Mouse (Mus musculus) CH12.LX (cell line): ENCODE measurements at regions not wholly inside any gene's neighbourhood (a gene's known extent, or its start where the extent isn't known, plus 50 kb on each side); places are given as distances from the start of the nearest gene placed in this dataset.

ENCODE experiments used
- DNase-seq: peaks from one replicate; pipeline ENCODE4 v3.0.0-alpha.2; 2013; ENCODE audit errors: extremely low read depth
- H3K27ac ChIP-seq: 2 replicates; pipeline ENCODE4 v1.5.1; 2012; ENCODE audit warnings: low read depth, mild to moderate bottlenecking, control low read depth, moderate library complexity; ENCODE audit not compliant: insufficient read depth
- H3K27me3 ChIP-seq: replicated peaks from 2 replicates; pipeline ENCODE3; 2012; ENCODE audit warnings: inconsistent platforms
- H3K36me3 ChIP-seq, 2 experiments: replicated peaks in 1 of 2; 2 replicates each; pipeline versions ENCODE3 to v1.6.1; 2012; ENCODE audit warnings: inconsistent platforms in 1 of 2, low read length in 1 of 2, mild to moderate bottlenecking in 1 of 2, mixed read lengths in 1 of 2, moderate library complexity in 1 of 2; ENCODE audit not compliant: control insufficient read depth in 1 of 2, insufficient read depth in 1 of 2
- H3K4me1 ChIP-seq, 2 experiments: 2 replicates each; pipeline ENCODE4 v1.6.1; 2012; ENCODE audit warnings: inconsistent platforms in 1 of 2, moderate library complexity in 1 of 2; ENCODE audit not compliant: insufficient read depth in 2 of 2, control insufficient read depth in 1 of 2
- H3K4me2 ChIP-seq: 2 replicates; pipeline ENCODE4 v1.6.1; 2012; ENCODE audit warnings: low read depth, mild to moderate bottlenecking, control low read depth; ENCODE audit not compliant: poor library complexity, insufficient read depth, severe bottlenecking
- H3K4me3 ChIP-seq, 3 experiments: fragments of 150-350 bp in 1 of 3; sonication (generic) in 1 of 3; replicated peaks in 1 of 3; 2 replicates each; pipeline versions ENCODE3 to v1.5.1; 2011 to 2012; ENCODE audit warnings: low read depth in 2 of 3, low read length in 2 of 3, mild to moderate bottlenecking in 2 of 3, moderate library complexity in 2 of 3, control low read depth in 1 of 3, improper control_type of control experiment in 1 of 3, inconsistent platforms in 1 of 3, mixed read lengths in 1 of 3; ENCODE audit not compliant: poor library complexity in 1 of 3
- H3K79me2 ChIP-seq: replicated peaks from 2 replicates; pipeline ENCODE4 v1.6.1; 2012; ENCODE audit warnings: mild to moderate bottlenecking, moderate library complexity; ENCODE audit not compliant: control insufficient read depth, poor library complexity, insufficient read depth, severe bottlenecking; ENCODE audit errors: extremely low read depth
- H3K9ac ChIP-seq: 2 replicates; pipeline ENCODE4 v1.6.1; 2012; ENCODE audit warnings: low read depth, mild to moderate bottlenecking, control low read depth, moderate library complexity; ENCODE audit not compliant: insufficient read depth
- H3K9me3 ChIP-seq: replicated peaks from 2 replicates; pipeline ENCODE3; 2012; ENCODE audit warnings: low read length, inconsistent platforms, mixed read lengths
- BHLHE40 ChIP-seq: IDR thresholded peaks from 2 replicates; pipeline ENCODE4 v1.6.1; 2011; ENCODE audit warnings: mild to moderate bottlenecking, low read depth, low read length, improper control_type of control experiment
- E2F4 ChIP-seq: IDR thresholded peaks from 2 replicates; pipeline ENCODE4 v1.6.1; 2011; ENCODE audit warnings: low read depth, low read length, improper control_type of control experiment; ENCODE audit not compliant: insufficient replicate concordance
- ETS1 ChIP-seq: conservative IDR thresholded peaks from 2 replicates; pipeline ENCODE4 v1.6.1; 2012; ENCODE audit warnings: low read depth, mild to moderate bottlenecking, inconsistent platforms, low read length, improper control_type of control experiment, moderate library complexity
- IRF4 ChIP-seq: IDR thresholded peaks from 2 replicates; pipeline ENCODE4 v1.6.1; 2014; ENCODE audit warnings: low read depth, mild to moderate bottlenecking, inconsistent platforms, low read length, improper control_type of control experiment
- MAFK ChIP-seq: IDR thresholded peaks from 2 replicates; pipeline ENCODE4 v1.6.1; 2011; ENCODE audit warnings: low read length, improper control_type of control experiment; ENCODE audit not compliant: insufficient replicate concordance
- MAZ ChIP-seq: IDR thresholded peaks from 2 replicates; pipeline ENCODE4 v1.6.1; 2012; ENCODE audit warnings: low read depth, mild to moderate bottlenecking, inconsistent platforms, low read length, improper control_type of control experiment, moderate library complexity
- MYC ChIP-seq: IDR thresholded peaks from 2 replicates; pipeline ENCODE4 v1.6.1; 2011; ENCODE audit warnings: low read depth, mild to moderate bottlenecking, improper control_type of control experiment, low read length
- SIN3A ChIP-seq: IDR thresholded peaks from 2 replicates; pipeline ENCODE4 v1.6.1; 2012; ENCODE audit warnings: low read length, improper control_type of control experiment, inconsistent platforms
- SMC3 ChIP-seq: IDR thresholded peaks from 2 replicates; pipeline ENCODE4 v1.6.1; 2011; ENCODE audit warnings: low read depth, low read length, improper control_type of control experiment
- USF2 ChIP-seq: conservative IDR thresholded peaks from 2 replicates; pipeline ENCODE4 v1.6.1; 2011; ENCODE audit warnings: low read depth, low read length, improper control_type of control experiment
- ZKSCAN1 ChIP-seq: IDR thresholded peaks from 2 replicates; pipeline ENCODE4 v1.6.1; 2012; ENCODE audit warnings: low read depth, inconsistent platforms, low read length, improper control_type of control experiment, borderline replicate concordance
- dilution Hi-C: fragments of 300-500 bp; cut with MboI; formaldehyde crosslinking; loops from 2 replicates; pipeline ENCODE4 v1.14.3; 2020; ENCODE audit warnings: low sequenced_read_pairs; ENCODE audit not compliant: extremely low pct_unique_long_range_greater_than_20kb, extremely low pct_ligation_motif_present
- in situ Hi-C: fragments of 300-500 bp; cut with MboI; formaldehyde crosslinking; loops from 3 replicates; pipeline ENCODE4 v1.14.3; 2019; ENCODE audit warnings: low sequenced_read_pairs, low pct_ligation_motif_present, low pct_unique_long_range_greater_than_20kb, mixed read lengths

DNA sequence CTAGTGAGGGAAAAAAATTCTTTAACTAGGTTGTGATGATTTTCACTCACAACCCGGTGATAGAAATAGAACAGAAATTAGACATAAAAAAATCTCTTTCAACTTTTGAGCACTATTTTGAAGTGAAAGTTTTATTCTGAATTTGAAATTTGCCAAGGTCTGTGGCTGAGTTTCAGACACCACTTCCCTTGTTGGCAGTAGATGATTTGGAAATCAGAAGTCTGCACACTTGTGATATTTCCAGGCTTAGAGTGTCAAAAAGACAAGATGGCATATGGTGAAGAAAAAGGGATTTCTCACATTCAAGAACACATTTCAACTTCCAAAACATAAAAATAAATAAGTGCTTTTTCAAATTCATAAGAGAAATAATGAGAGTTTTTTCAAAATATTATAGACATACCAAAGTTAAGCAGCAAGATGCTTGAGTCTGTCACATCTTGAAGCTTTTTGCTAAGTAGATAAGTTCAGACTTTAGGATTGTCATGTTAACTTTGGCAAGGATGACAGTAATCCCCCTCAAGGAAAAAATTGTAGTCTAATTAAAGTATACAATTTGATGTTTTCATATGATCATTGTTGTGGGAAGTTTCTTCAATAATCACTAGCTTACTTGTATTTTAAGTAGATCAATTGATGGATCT lies 446.6 kb upstream of the Manea start:
- DNase-seq: no peak
- in situ Hi-C loops: no loop called here

DNA sequence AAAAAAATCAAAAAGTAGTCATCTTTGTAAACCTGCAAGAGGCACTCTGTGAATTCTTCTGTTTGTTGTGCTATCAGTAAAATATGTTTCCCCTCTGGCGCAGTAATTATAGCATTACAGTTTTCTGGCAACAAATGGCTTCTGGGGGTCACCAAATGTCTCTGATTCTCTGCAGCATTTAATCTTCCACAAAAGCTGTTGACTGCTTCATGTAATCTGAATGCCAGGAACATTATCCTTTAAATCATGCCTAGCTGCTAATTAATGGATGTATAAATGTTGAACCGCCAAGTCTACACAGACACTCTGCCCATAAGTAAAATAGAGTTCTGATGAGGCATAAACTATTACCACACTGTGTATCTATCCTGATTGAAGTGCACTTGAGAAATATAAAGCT lies 421.2 kb upstream of the Manea start:
- Histone ChIP-seq H3K9me3 (no peaks in the 10 kb centered on the region), H3K4me3 (no peak overlapping the region), H3K79me2 (no peaks in the 10 kb centered on the region), H3K9ac (no peak overlapping the region), H3K4me2 (no peak overlapping the region), H3K27me3 (no peaks in the 10 kb centered on the region), H3K36me3 (no peaks in the 10 kb centered on the region), H3K4me1 (no peaks in the 10 kb centered on the region), H3K27ac (no peak overlapping the region)
- DNase-seq: no peak
- dilution Hi-C loops (no loop called here), in situ Hi-C loops (no loop called here)
- no peak for TF ChIP-seq SMC3

More for the DNA sequence above, 446.6 kb upstream of the Manea start:
- Histone ChIP-seq H3K79me2 (no peaks in the 10 kb centered on the region), H3K4me2 (no peak overlapping the region), H3K4me1 (no peaks in the 10 kb centered on the region), H3K27me3 (no peaks in the 10 kb centered on the region), H3K4me3 (no peak overlapping the region), H3K27ac (no peak overlapping the region), H3K9me3 (no peaks in the 10 kb centered on the region), H3K36me3 (no peaks in the 10 kb centered on the region), H3K9ac (no peak overlapping the region)
- dilution Hi-C loops: no loop called here
- TF ChIP-seq ETS1: no peak
- no peak for TF ChIP-seq USF2
- TF ChIP-seq MYC: no peak
- no peak for TF ChIP-seq E2F4

DNA sequence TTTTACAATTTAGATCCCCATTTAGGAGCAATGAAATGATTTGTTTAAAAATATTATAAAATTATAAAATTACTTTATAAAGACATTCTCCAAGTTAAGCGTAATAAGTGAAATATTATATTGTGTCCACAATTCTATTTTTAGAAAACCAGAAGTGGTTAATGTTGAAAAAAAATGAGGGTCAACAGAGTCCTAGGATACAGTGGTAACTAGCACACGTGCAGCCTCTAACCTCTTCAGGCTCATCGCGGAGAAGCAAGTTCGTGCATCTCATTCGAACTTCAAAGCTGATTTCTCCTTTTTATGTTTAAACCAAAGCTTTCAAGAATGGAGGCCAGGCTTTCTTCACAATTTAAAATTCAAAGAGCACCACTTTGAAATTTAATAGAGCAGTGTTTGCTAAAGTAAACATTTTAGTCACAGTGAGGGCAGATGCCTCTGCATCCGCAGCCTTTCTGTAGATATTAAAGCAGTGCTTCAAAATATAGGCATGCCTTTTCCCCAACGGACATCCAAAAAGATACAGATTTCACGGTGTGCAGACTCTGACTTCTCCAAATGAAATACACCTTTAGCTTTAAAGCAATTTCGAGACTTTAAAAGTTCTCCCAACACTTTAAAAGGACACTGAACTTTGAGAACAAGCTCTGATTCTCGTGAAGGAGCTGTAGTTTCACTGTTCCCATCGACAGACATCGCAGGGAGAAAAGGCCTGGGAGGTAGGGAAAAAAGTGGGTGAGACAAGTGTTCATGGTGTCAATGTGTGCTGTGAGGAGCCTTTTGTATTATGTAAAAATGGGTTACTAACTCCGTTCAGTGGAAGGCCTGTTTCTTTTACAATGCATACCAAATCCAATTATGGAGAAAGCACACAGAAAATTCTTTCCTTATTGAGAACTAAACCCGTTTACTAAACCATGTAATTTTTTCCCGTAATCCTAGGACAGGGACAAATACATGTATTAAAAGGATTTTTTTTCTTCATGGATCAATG lies 419.8 kb upstream of the Manea start:
- Histone ChIP-seq H3K4me3 (no peak overlapping the region), H3K9me3 (no peaks in the 10 kb centered on the region), H3K36me3 (no peaks in the 10 kb centered on the region), H3K9ac (no peak overlapping the region), H3K4me1 (no peaks in the 10 kb centered on the region), H3K27ac (no peak overlapping the region), H3K4me2 (no peak overlapping the region), H3K27me3 (no peaks in the 10 kb centered on the region), H3K79me2 (no peaks in the 10 kb centered on the region)
- TF ChIP-seq ZKSCAN1 (no peak), IRF4 (no peak), MAFK (no peak), BHLHE40 (no peak), MAZ (no peak), SIN3A (no peak)
- dilution Hi-C loops (no loop called here), in situ Hi-C loops (no loop called here)
- no peak for DNase-seq
